Mouse (Mus musculus) embryonic facial prominence, embryonic 14.5 days (tissue): ENCODE data around the gene Gucd1. TPM values are rescaled to one million over a fixed set of nuclear protein-coding genes. Genes with fewer than 3 reads are reported as not detected.
"Not testable (repeated sequence)": the region's sequence is repeated elsewhere in the genome, so short reads cannot be mapped to it uniquely, and the experiment has no call there.

Experiments used
- ATAC-seq: fragments of 200-750 bp; cut with Nextera tagmentation; 2 replicates; pipeline ENCODE4 v1.8.0; 2017; ENCODE audit warnings: low read depth, moderate number of reproducible peaks, moderate TSS enrichment
- DNase-seq: peaks from one replicate; pipeline ENCODE4 v3.0.0-alpha.2; 2015; ENCODE audit warnings: low spot score
- H3K27ac ChIP-seq: fragments of 300-500 bp; sonication (generic); replicated peaks from 2 replicates; pipeline ENCODE4 v1.5.1; 2014; ENCODE audit warnings: low read depth, mild to moderate bottlenecking, low read length, moderate library complexity
- H3K27me3 ChIP-seq: fragments of 300-500 bp; sonication (generic); replicated peaks from 2 replicates; pipeline ENCODE4 v1.6.1; 2014; ENCODE audit warnings: low read length; ENCODE audit not compliant: control insufficient read depth, insufficient read depth
- H3K36me3 ChIP-seq: fragments of 300-500 bp; sonication (generic); 2 replicates; pipeline ENCODE4 v1.6.1; 2014; ENCODE audit warnings: low read length, mixed read lengths; ENCODE audit not compliant: control insufficient read depth, insufficient read depth
- H3K4me1 ChIP-seq: fragments of 300-500 bp; sonication (generic); 2 replicates; pipeline ENCODE4 v1.6.1; 2014; ENCODE audit warnings: antibody characterized with exemption, low read length; ENCODE audit not compliant: control insufficient read depth, insufficient read depth
- H3K4me2 ChIP-seq: fragments of 300-500 bp; sonication (generic); 2 replicates; pipeline ENCODE4 v1.6.1; 2014; ENCODE audit warnings: low read depth, mild to moderate bottlenecking, low read length, moderate library complexity, mixed read lengths
- H3K4me3 ChIP-seq: fragments of 300-500 bp; sonication (generic); 2 replicates; pipeline ENCODE4 v1.5.1; 2014; ENCODE audit warnings: low read depth, mild to moderate bottlenecking, low read length
- H3K9ac ChIP-seq: fragments of 300-500 bp; sonication (generic); 2 replicates; pipeline ENCODE4 v1.6.1; 2014; ENCODE audit warnings: low read depth, mild to moderate bottlenecking, low read length, moderate library complexity, mixed read lengths
- H3K9me3 ChIP-seq: fragments of 300-500 bp; sonication (generic); 2 replicates; pipeline ENCODE4 v1.6.1; 2016; ENCODE audit warnings: low read length; ENCODE audit not compliant: control insufficient read depth
- WGBS: fragments of 180-500 bp; shearing (Covaris S2); extraction: QIAGEN DNeasy Blood & Tissue Kit; methylation state at CpG from one replicate; pipeline ENCODE4 v1.1.7; 2014; 5-methylcytosine and 5-hydroxymethylcytosine counted together
- polyA plus RNA-seq: library from polyadenylated mRNA; unstranded; fragments of >200 nt; fragmentation: Nextera tagmentation; extraction: Ambion mirVana; gene quantifications from 2 replicates; pipeline ENCODE4 v1.2.1, GENCODE M21; 2014

Gene Gucd1
- 32.9 and 35.8 TPM in 2 replicates for polyA plus RNA-seq

DNA sequence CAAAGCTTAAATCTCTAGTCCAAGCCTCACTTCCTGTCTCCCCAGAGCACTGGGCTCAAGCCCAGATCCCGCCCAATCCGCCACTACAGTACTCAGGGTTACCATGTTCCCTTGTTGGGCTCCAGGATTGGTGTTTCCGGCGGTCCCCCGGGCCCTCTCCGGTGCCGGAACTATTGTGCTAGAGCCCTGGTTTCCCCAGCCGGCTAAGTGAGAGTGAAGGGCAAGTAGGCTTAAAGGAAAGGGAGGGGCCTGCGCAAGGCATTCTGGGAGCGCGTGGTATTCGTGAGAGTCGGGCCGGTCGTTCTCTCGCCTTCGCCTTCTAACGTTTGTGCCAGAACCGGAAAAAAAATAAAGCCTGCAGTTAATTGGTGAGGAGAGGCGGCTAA, at the start of gene Gucd1:
Gucd1 (minus strand) TSS at position 215 of the 386 bp plus-strand sequence.
- Histone ChIP-seq H3K4me3 (peak within 1 kb of the TSS; percentile 63), H3K4me1 (peaks cover 19% of the 10 kb centered on the region), H3K4me2 (peak within 1 kb of the TSS; percentile 87), H3K27me3 (no peaks in the 10 kb centered on the region), H3K27ac (peak within 1 kb of the TSS; percentile 99), H3K36me3 (peaks cover 30% of the 10 kb centered on the region), H3K9ac (peak within 1 kb of the TSS; percentile 91), H3K9me3 (no peaks in the 10 kb centered on the region)
- DNase-seq = peak; percentile 97
- 0% methylated on average over 20 of the region's 20 CpGs for WGBS
- peak; percentile 94 for ATAC-seq

DNA sequence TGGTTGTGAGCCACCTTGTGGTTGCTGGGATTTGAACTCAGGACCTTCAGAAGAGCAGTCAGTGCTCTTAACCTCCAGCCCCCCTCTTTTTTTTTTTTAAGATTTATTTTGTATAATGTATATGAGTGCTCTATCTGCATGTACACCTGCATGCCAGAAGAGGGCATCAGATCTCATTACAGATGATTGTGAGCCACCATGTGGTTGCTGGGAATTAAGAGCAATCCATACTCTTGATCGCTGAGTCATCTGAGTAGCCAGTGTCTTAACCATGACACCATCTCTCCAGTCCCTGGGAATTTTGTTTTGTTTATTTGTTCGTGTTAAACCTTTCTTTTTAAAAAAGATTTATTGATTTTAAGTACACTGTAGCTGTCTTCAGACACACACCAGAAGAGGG, 49.0 kb upstream of the Gucd1 start:
- H3K27ac ChIP-seq, DNase-seq, H3K27me3 ChIP-seq, H3K9me3 ChIP-seq, ATAC-seq, H3K4me3 ChIP-seq, H3K4me2 ChIP-seq, H3K9ac ChIP-seq, H3K4me1 ChIP-seq, H3K36me3 ChIP-seq: not testable (repeated sequence)
- WGBS = 85% methylated on average over 2 of the region's 2 CpGs

DNA sequence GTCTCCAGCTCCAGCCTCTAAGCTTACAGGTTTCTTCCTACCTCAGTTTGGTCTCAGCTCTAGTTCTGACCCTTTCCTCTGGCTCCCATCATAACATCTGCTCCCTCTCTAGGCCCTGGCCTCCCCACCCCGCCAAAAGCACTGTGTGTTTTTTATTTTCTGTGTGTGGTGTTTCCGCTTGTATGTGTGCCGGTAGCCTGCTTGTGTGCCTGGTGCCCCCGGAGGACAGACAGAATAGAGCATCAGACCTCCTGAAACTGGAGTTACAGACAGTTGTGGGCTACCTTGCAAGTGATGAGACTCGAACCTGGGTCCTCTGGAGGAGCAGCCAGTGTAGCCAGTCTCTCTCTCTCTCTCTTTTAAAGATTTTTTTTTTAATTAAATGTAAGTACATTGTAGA, 48.5 kb upstream of the Gucd1 start:
- Histone ChIP-seq H3K9ac (no peak overlapping the region), H3K9me3 (no peaks in the 10 kb centered on the region), H3K27ac (no peak overlapping the region), H3K4me2 (no peak overlapping the region), H3K27me3 (peaks cover 6% of the 10 kb centered on the region), H3K36me3 (no peaks in the 10 kb centered on the region), H3K4me1 (no peaks in the 10 kb centered on the region), H3K4me3 (no peak overlapping the region)
- DNase-seq (no peak), ATAC-seq (no peak)
- WGBS = 78% methylated on average over 5 of the region's 5 CpGs

DNA sequence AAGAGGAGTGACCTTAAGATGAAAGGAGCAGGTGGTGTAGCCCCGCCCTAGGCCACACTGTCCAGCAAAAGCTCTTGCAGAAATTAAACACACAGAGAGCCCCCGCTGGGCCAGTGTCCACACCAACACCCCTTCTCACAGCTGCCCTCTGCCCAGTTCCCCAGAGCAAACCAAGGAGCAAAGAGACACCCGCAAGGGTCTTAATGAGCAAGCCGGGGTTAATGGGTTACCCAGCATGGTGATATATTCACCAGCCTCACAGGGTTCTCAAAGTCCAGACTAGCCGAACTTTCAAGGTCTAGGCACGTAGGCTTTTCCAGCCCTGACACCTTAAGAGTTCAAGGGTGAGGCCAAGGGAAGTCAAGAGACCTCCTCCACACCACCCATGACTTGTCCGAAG, 48.1 kb upstream of the Gucd1 start:
- H3K27ac ChIP-seq = no peak overlapping the region
- WGBS = 74% methylated on average over 7 of the region's 7 CpGs
- no peak overlapping the region for H3K9ac ChIP-seq
- no peak overlapping the region for H3K4me3 ChIP-seq
- H3K36me3 ChIP-seq = no peaks in the 10 kb centered on the region
- DNase-seq (no peak), ATAC-seq (no peak)
- no peaks in the 10 kb centered on the region for H3K4me1 ChIP-seq
- peaks cover 11% of the 10 kb centered on the region for H3K27me3 ChIP-seq
- no peak overlapping the region for H3K4me2 ChIP-seq
- H3K9me3 ChIP-seq = no peaks in the 10 kb centered on the region

DNA sequence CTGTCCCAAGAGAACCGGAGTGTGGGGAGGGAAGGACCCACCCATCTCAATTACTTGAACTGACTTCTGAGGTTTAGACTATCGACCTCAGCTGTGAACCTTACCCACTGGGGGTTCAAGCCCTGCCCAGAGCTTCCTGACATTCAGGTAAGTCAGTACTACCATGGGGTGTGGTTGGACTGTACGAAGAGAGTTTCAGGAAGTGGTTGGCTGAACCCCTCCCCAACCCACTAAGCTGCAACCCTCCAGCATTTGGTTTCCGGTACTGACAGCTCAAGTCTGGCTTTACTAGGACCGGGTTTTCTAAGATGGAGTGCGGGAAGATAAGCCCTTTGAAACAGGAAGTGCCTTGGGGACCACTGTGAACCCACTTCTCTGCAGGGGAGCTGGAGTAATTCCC, 47.7 kb upstream of the Gucd1 start:
- Histone ChIP-seq H3K4me2 (no peak overlapping the region), H3K4me3 (no peak overlapping the region)

DNA sequence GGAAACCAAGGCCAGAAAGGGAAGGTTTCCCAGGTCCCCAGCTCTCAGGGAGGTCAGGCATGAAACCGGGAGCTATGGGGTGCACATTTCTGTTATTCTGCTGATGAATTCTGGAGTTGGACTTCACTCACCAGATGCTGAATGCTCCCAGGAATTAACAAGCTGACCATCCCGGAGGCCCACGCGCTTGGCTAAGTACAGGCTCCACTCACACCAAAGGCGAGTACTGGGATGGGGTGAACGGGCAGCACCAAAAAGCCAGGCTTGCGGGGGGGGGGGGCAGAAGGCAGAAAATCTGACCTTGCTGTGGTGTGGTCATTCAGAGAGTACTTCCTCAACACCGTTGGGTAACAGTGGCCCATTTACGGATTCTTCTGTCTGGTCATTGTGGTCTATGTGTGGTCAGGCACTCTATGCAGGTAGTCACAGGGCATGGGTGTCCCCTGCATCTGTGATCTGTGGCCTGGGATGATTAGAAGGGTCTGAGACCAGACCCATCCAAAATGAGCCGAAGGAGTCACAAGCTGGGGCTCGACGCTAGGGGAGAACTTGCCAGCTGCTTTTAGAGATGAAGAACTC, 47.0 kb upstream of the Gucd1 start:
- H3K4me3 ChIP-seq = no peak overlapping the region
- no peaks in the 10 kb centered on the region for H3K9me3 ChIP-seq
- H3K4me1 ChIP-seq = peaks cover 6% of the 10 kb centered on the region; the same call in 1 of the 2 replicates
- H3K9ac ChIP-seq = no peak overlapping the region
- 84% methylated on average over 12 of the region's 12 CpGs for WGBS
- H3K4me2 ChIP-seq = no peak overlapping the region
- ATAC-seq (no peak), DNase-seq (no peak)
- no peaks in the 10 kb centered on the region for H3K36me3 ChIP-seq
- no peak overlapping the region for H3K27ac ChIP-seq
- peaks cover 20% of the 10 kb centered on the region for H3K27me3 ChIP-seq

More for the DNA sequence above, 47.7 kb upstream of the Gucd1 start:
- peaks cover 15% of the 10 kb centered on the region for H3K27me3 ChIP-seq
- ATAC-seq (no peak), DNase-seq (no peak)
- 51% methylated on average over 6 of the region's 6 CpGs for WGBS
- no peak overlapping the region for H3K9ac ChIP-seq
- H3K4me1 ChIP-seq = peaks cover 2% of the 10 kb centered on the region; the same call in 1 of the 2 replicates
- H3K36me3 ChIP-seq = no peaks in the 10 kb centered on the region
- no peaks in the 10 kb centered on the region for H3K9me3 ChIP-seq
- no peak overlapping the region for H3K27ac ChIP-seq

DNA sequence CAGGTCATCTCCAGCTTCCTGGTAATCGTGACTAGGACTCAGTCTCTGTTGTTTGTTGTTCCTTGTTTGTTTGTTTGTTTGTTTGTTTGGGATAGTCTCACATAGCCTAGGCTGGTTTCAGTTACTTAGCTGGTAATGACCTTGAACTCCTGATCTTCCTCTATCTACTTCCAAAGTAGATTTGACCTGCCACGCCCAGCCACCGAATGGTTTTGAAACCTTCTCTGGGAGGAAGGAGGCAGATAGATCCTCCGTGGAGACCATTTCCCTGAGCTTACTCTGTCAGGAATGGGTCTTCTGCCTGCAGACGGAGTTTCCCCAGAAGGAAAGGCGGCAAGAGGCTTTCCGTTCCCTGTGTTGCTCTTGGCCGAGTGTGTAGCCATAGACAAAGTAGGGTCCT, 44.8 kb upstream of the Gucd1 start:
- Histone ChIP-seq H3K9me3 (no peaks in the 10 kb centered on the region), H3K27me3 (peaks cover 20% of the 10 kb centered on the region)
- 87% methylated on average over 8 of the region's 8 CpGs for WGBS

DNA sequence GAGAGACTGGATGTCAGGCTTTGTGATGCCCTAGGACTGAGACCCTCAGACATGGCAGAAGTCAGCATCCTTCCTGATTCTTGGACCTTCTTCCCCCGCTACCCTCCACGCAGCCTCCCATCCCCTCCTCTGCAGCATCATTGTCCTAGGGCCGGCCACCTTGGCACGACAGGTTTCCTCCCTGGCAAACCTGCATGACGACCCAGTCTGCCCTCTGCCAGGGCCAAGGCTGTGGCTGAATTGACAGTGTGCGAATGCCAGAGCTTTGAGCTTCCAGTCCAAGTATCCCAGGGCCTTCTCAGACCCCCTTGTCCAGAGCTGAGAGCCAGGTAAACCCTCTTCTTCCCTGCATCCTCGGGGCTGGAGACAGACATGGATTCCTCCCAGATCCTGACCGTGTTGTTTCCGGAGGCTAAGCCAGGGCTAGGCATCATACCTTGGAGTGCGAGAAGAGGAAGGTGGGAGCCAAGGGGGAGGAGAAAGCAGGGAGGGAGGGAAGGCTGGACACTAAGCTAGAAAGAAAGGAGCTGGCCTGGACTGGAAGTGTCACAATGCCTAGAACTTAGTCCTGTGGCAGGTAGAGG, 43.4 kb upstream of the Gucd1 start, which contains the start of gene Ggt1:
Ggt1 (plus strand) TSS at position 534 of the 584 bp plus-strand sequence.
- no peak for ATAC-seq
- H3K4me1 ChIP-seq = peaks cover 27% of the 10 kb centered on the region
- 46% methylated on average over 10 of the region's 10 CpGs for WGBS
- H3K27me3 ChIP-seq = peaks cover 20% of the 10 kb centered on the region
- peak within 1 kb of the TSS; percentile 63 for H3K4me3 ChIP-seq
- H3K36me3 ChIP-seq = no peaks in the 10 kb centered on the region
- peak within 1 kb of the TSS; percentile 97 for H3K4me2 ChIP-seq
- no peak for DNase-seq
- H3K27ac ChIP-seq = no peak within 1 kb of the TSS
- H3K9ac ChIP-seq = peak within 1 kb of the TSS; percentile 76
- H3K9me3 ChIP-seq = no peaks in the 10 kb centered on the region

More for the DNA sequence above, 44.8 kb upstream of the Gucd1 start:
- Histone ChIP-seq H3K4me3 (no peak overlapping the region), H3K36me3 (no peaks in the 10 kb centered on the region), H3K4me2 (no peak overlapping the region), H3K4me1 (peaks cover 20% of the 10 kb centered on the region; the same call in 1 of the 2 replicates), H3K9ac (no peak overlapping the region), H3K27ac (no peak overlapping the region)
- ATAC-seq (no peak), DNase-seq (no peak)

DNA sequence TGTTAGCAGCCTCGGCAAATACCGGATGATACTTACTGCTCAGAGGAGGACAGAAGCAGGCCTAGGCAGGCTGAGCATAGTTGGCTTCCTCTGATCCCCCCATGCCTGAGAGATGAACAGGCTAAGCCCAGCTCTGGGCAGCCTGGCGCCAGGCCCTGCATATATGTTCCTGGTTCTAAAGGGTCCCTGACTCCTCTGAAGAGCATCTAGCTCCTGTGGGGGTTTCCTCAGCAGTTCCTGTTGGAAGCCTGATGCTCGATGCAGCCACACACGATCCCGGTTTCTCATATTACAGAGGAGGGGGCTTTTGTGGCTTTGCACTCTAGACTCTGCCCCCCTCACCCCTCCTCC, 42.8 kb upstream of the Gucd1 start:
- ATAC-seq = 0 out of 2 replicates have a peak, but pooled peaks have one; percentile 10

More for the DNA sequence above, 42.8 kb upstream of the Gucd1 start:
- Histone ChIP-seq H3K36me3 (no peaks in the 10 kb centered on the region), H3K4me3 (peak overlapping the region; percentile 63), H3K4me1 (peaks cover 33% of the 10 kb centered on the region), H3K4me2 (peak overlapping the region; percentile 97), H3K27me3 (peaks cover 20% of the 10 kb centered on the region), H3K9me3 (no peaks in the 10 kb centered on the region), H3K9ac (peak overlapping the region; percentile 76), H3K27ac (no peak overlapping the region)
- no peak for DNase-seq
- WGBS = 10% methylated on average over 6 of the region's 6 CpGs
